Mouse (Mus musculus) liver, embryonic 14.5 days (tissue): ENCODE measurements around the gene Pax1. TPM values are rescaled to one million over a fixed set of nuclear protein-coding genes. Genes with fewer than 3 reads are reported as not detected.

ENCODE experiments used
- ATAC-seq: fragments of 200-750 bp; cut with Nextera tagmentation; 2 replicates; pipeline ENCODE4 v1.8.0; 2017; ENCODE audit warnings: moderate number of reproducible peaks, mild to moderate bottlenecking, moderate library complexity; ENCODE audit not compliant: insufficient read depth
- DNase-seq, 3 experiments: peaks; one replicate each; pipeline ENCODE4 v3.0.0-alpha.2; 2012 to 2013; ENCODE audit warnings: low read depth in 3 of 3, low spot score in 3 of 3
- H3K27ac ChIP-seq: fragments of 300-500 bp; sonication (generic); 2 replicates; pipeline ENCODE4 v1.5.1; 2014; ENCODE audit warnings: moderate library complexity, mild to moderate bottlenecking, control low read depth, inconsistent platforms
- H3K27me3 ChIP-seq: fragments of 300-500 bp; sonication (generic); 2 replicates; pipeline ENCODE4 v1.6.1; 2014; ENCODE audit warnings: mild to moderate bottlenecking, low read length, moderate library complexity; ENCODE audit not compliant: control insufficient read depth, insufficient read depth
- H3K36me3 ChIP-seq: fragments of 300-500 bp; sonication (generic); replicated peaks from 2 replicates; pipeline ENCODE4 v1.6.1; 2014; ENCODE audit warnings: low read depth; ENCODE audit not compliant: control insufficient read depth, insufficient read depth
- H3K4me1 ChIP-seq, 2 experiments: fragments of 200-500 bp in 1 of 2; fragments of 300-500 bp in 1 of 2; sonication (generic) in 1 of 2; replicated peaks; 2 replicates each; pipeline ENCODE4 v1.6.1; 2012 to 2014; ENCODE audit warnings: antibody characterized with exemption in 1 of 2, inconsistent platforms in 1 of 2, low read length in 1 of 2; ENCODE audit not compliant: control insufficient read depth in 2 of 2, insufficient read depth in 2 of 2
- H3K4me2 ChIP-seq: fragments of 300-500 bp; sonication (generic); 2 replicates; pipeline ENCODE4 v1.6.1; 2014; ENCODE audit warnings: low read depth, mild to moderate bottlenecking, control low read depth, moderate library complexity
- H3K4me3 ChIP-seq, 2 experiments: fragments of 200-500 bp in 1 of 2; fragments of 300-500 bp in 1 of 2; sonication (generic) in 1 of 2; 2 replicates each; pipeline ENCODE4 v1.5.1; 2012 to 2014; ENCODE audit warnings: low read depth in 2 of 2, low read length in 2 of 2, mild to moderate bottlenecking in 2 of 2, control low read depth in 1 of 2, inconsistent platforms in 1 of 2, moderate library complexity in 1 of 2; ENCODE audit not compliant: insufficient read depth in 1 of 2
- H3K9ac ChIP-seq: fragments of 300-500 bp; sonication (generic); replicated peaks from 2 replicates; pipeline ENCODE4 v1.6.1; 2014; ENCODE audit warnings: mild to moderate bottlenecking, control low read depth, moderate library complexity
- H3K9me3 ChIP-seq: fragments of 300-500 bp; sonication (generic); 2 replicates; pipeline ENCODE4 v1.6.1; 2016; ENCODE audit warnings: low read length, mixed read lengths; ENCODE audit not compliant: control insufficient read depth
- CTCF ChIP-seq: IDR thresholded peaks from 2 replicates; pipeline ENCODE4 v1.5.1; 2016; ENCODE audit warnings: antibody characterized with exemption, low read depth, control low read depth
- EP300 ChIP-seq: IDR thresholded peaks from 2 replicates; pipeline ENCODE4 v1.6.1; 2016; ENCODE audit warnings: antibody characterized with exemption, low read depth
- WGBS: fragments of 180-500 bp; shearing (Covaris S2); extraction: QIAGEN DNeasy Blood & Tissue Kit; methylation state at CpG from one replicate; pipeline ENCODE4 v1.1.7; 2014; ENCODE audit not compliant: insufficient replicate concordance; 5-methylcytosine and 5-hydroxymethylcytosine counted together
- polyA plus RNA-seq, 2 experiments: library from polyadenylated mRNA; depleted of rRNA in 1 of 2; stranded (reverse) in 1 of 2; unstranded in 1 of 2; fragments of >200 nt; fragmentation: Nextera tagmentation in 1 of 2; extraction: Ambion mirVana in 1 of 2; gene quantifications; 2 replicates each; pipeline versions ENCODE4 v1.2.1 to v1.2.3; 2012 to 2014

The Pax1 gene
- polyA plus RNA-seq, 2 experiments, result not detected

DNA sequence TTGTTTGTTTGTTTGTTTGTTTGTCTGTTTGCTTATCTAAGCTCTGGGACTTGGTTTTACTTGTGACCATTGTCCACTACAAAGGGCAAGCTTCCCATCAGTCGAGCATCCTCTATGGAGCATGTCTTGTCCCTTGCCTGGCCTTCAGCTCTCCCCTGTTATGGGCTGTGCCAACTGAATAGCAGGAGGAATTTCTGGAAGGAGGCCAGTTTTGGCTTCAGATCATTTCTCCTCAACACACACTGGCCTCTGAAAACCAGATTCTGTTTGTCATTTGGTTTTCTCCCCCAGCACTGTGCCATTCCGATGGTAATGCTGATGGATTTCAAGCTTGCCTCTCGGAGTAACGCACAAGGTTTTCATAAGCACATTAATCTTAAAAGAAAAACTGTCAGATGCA, 21.9 kb upstream of the Pax1 start:
- ATAC-seq (no peak), DNase-seq (no peak)
- Histone ChIP-seq H3K27me3 (no peaks in the 10 kb centered on the region), H3K9ac (no peak overlapping the region), H3K4me1 (no peaks in the 10 kb centered on the region), H3K27ac (no peak overlapping the region), H3K4me2 (no peak overlapping the region), H3K4me3 (no peak overlapping the region), H3K36me3 (no peaks in the 10 kb centered on the region), H3K9me3 (no peaks in the 10 kb centered on the region)
- no peak for TF ChIP-seq CTCF
- TF ChIP-seq EP300, result no peak
- 64% methylated on average over 4 of the region's 4 CpGs for WGBS

DNA sequence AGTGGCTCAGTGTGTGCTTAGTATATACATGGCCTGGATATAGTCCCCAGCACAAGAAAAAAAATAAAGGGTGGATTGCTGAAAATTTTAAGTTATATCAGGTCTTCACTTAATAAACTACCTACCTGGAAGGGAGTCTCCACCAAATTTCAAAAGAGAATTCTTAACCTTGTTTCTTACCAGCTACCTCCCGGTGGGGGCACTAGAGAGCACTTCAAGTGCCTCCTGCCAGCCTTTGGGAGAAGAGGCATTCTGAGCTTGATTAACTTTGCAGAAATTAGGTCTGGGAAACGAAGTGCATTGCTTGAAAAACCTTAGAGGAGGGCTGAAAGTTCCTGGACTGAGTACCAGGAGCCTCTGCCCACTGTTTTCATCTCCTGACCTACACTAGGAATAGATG, 19.5 kb upstream of the Pax1 start:
- TF ChIP-seq CTCF (no peak), EP300 (no peak)
- Histone ChIP-seq H3K4me3 (no peak overlapping the region), H3K4me1 (no peaks in the 10 kb centered on the region), H3K9me3 (no peaks in the 10 kb centered on the region), H3K4me2 (no peak overlapping the region), H3K27me3 (no peaks in the 10 kb centered on the region), H3K27ac (no peak overlapping the region), H3K9ac (no peak overlapping the region), H3K36me3 (no peaks in the 10 kb centered on the region)
- ATAC-seq, result no peak
- no peak for DNase-seq
- WGBS, result 10% methylated on average over 2 of the region's 2 CpGs

DNA sequence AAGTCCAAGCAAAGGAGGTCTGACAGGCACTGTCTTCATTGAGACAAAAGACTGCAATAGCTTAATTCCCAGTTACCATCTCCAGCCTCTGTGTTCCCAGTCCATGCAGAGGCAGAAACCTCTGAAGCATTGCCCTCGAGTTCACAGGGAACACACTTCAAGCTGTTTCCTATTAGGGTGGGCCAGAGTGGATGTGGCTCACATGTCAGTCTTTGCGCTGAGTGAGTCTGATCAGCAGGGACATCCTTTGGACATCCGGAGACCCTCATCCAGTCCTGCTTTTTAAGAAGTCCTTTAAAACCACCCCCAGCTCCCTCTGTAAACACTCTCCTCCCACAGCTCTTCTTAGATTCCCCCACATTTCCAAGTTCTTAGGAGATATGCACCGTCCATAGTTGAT, 2.0 kb upstream of the Pax1 start:
- TF ChIP-seq CTCF (no peak), EP300 (no peak)
- no peaks in the 10 kb centered on the region for H3K4me1 ChIP-seq
- H3K36me3 ChIP-seq, result no peaks in the 10 kb centered on the region
- peaks cover 58% of the 10 kb centered on the region for H3K27me3 ChIP-seq
- ATAC-seq (no peak), DNase-seq (no peak)
- H3K4me2 ChIP-seq, result no peak overlapping the region
- 6% methylated on average over 4 of the region's 4 CpGs for WGBS
- no peak overlapping the region for H3K27ac ChIP-seq
- no peak overlapping the region for H3K4me3 ChIP-seq
- no peak overlapping the region for H3K9ac ChIP-seq
- no peaks in the 10 kb centered on the region for H3K9me3 ChIP-seq

DNA sequence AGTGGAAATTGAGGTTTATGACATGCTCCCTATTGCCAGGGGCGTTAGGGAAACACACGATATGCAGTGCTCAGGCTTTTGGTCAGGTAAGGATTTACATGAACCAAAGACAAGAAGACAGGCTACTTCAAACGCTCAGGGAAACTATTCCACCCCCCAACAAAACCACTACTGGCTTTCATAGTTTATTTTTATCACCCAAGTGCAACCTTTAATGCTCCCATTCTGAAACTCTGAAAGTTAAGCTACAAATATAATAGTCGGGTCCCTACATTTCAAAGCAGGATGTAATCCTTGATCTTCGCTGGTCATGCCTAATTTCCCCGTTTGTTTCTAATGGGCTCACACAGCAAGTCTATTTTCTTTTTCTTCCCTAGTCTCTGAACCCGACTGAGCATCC, 1.3 kb upstream of the Pax1 start:
- TF ChIP-seq CTCF (no peak), EP300 (no peak)
- no peaks in the 10 kb centered on the region for H3K4me1 ChIP-seq
- DNase-seq, result no peak
- no peak overlapping the region for H3K4me3 ChIP-seq
- ATAC-seq, result no peak
- WGBS, result 2% methylated on average over 7 of the region's 7 CpGs
- no peak overlapping the region for H3K27ac ChIP-seq
- H3K9ac ChIP-seq, result no peak overlapping the region
- H3K4me2 ChIP-seq, result no peak overlapping the region
- H3K9me3 ChIP-seq, result no peaks in the 10 kb centered on the region
- peaks cover 65% of the 10 kb centered on the region for H3K27me3 ChIP-seq
- H3K36me3 ChIP-seq, result no peaks in the 10 kb centered on the region

DNA sequence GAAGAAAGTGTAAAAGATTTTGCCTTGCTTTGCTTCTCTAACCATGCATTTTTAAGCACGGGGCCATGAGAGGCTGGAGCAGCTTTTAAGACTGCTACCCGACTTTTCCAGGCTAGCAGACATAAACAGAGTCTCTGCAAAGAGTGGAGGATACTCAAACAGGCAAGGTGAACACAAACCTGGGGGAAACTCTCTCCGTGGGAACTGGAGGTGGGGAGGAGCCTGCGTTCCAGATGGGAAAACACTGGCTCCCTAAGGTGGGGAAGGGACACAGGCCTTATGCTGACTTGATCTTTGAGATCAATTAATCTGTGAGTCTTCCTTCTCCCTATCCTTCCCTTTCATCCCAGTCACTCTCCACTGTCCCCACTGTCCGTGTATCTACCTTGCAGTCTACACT, 869 bp upstream of the Pax1 start:
- ATAC-seq (no peak), DNase-seq (no peak)
- H3K4me3 ChIP-seq, result no peak overlapping the region
- no peaks in the 10 kb centered on the region for H3K4me1 ChIP-seq
- WGBS, result 3% methylated on average over 5 of the region's 5 CpGs
- peaks cover 70% of the 10 kb centered on the region for H3K27me3 ChIP-seq
- no peak overlapping the region for H3K27ac ChIP-seq
- TF ChIP-seq CTCF, result no peak
- no peak for TF ChIP-seq EP300
- no peaks in the 10 kb centered on the region for H3K36me3 ChIP-seq
- no peak overlapping the region for H3K9ac ChIP-seq
- no peak overlapping the region for H3K4me2 ChIP-seq
- H3K9me3 ChIP-seq, result no peaks in the 10 kb centered on the region
